Mouse (Mus musculus) lung, embryonic 14.5 days (tissue): ENCODE measurements around the gene Dcpp3. TPM values are rescaled to one million over a fixed set of nuclear protein-coding genes. Genes with fewer than 3 reads are reported as not detected.

Experiments
- ATAC-seq: fragments of 200-750 bp; cut with Nextera tagmentation; 2 replicates; pipeline ENCODE4 v1.8.0; 2017; ENCODE audit warnings: mild to moderate bottlenecking, moderate TSS enrichment, moderate library complexity; ENCODE audit not compliant: insufficient read depth
- DNase-seq: peaks from one replicate; pipeline ENCODE4 v3.0.0-alpha.2; 2015
- H3K27ac ChIP-seq: fragments of 300-500 bp; sonication (generic); 2 replicates; pipeline ENCODE4 v1.5.1; 2014; ENCODE audit warnings: low read depth, mild to moderate bottlenecking, moderate library complexity
- H3K27me3 ChIP-seq: fragments of 300-500 bp; sonication (generic); 2 replicates; pipeline ENCODE4 v1.6.1; 2014; ENCODE audit warnings: low read length, control low read depth; ENCODE audit not compliant: insufficient read depth
- H3K36me3 ChIP-seq: fragments of 300-500 bp; sonication (generic); 2 replicates; pipeline ENCODE4 v1.6.1; 2014; ENCODE audit warnings: control low read depth; ENCODE audit not compliant: insufficient read depth
- H3K4me1 ChIP-seq: fragments of 300-500 bp; sonication (generic); 2 replicates; pipeline ENCODE4 v1.6.1; 2014; ENCODE audit warnings: antibody characterized with exemption, control low read depth; ENCODE audit not compliant: insufficient read depth
- H3K4me2 ChIP-seq: fragments of 300-500 bp; sonication (generic); 2 replicates; pipeline ENCODE4 v1.6.1; 2014; ENCODE audit warnings: mild to moderate bottlenecking
- H3K4me3 ChIP-seq: fragments of 300-500 bp; sonication (generic); 2 replicates; pipeline ENCODE4 v1.5.1; 2014; ENCODE audit warnings: low read depth, low read length
- H3K9ac ChIP-seq: fragments of 300-500 bp; sonication (generic); 2 replicates; pipeline ENCODE4 v1.6.1; 2014
- H3K9me3 ChIP-seq: fragments of 300-500 bp; sonication (generic); 2 replicates; pipeline ENCODE4 v1.6.1; 2016; ENCODE audit warnings: low read depth, low read length, control low read depth
- CTCF ChIP-seq: IDR thresholded peaks from 2 replicates; pipeline ENCODE4 v1.5.1; 2016; ENCODE audit warnings: antibody characterized with exemption, low read depth
- whole genome bisulfite sequencing: fragments of 180-500 bp; shearing (Covaris S2); extraction: QIAGEN DNeasy Blood & Tissue Kit; methylation state at CpG from one replicate; pipeline ENCODE4 v1.1.7; 2014; 5-methylcytosine and 5-hydroxymethylcytosine counted together
- polyA plus RNA-seq: library from polyadenylated mRNA; unstranded; fragments of >200 nt; fragmentation: Nextera tagmentation; extraction: Ambion mirVana; gene quantifications from 2 replicates; pipeline ENCODE4 v1.2.1, GENCODE M21; 2014

Gene Dcpp3
- polyA plus RNA-seq, 1 experiment from 2014 or later, result 2.2 TPM

DNA sequence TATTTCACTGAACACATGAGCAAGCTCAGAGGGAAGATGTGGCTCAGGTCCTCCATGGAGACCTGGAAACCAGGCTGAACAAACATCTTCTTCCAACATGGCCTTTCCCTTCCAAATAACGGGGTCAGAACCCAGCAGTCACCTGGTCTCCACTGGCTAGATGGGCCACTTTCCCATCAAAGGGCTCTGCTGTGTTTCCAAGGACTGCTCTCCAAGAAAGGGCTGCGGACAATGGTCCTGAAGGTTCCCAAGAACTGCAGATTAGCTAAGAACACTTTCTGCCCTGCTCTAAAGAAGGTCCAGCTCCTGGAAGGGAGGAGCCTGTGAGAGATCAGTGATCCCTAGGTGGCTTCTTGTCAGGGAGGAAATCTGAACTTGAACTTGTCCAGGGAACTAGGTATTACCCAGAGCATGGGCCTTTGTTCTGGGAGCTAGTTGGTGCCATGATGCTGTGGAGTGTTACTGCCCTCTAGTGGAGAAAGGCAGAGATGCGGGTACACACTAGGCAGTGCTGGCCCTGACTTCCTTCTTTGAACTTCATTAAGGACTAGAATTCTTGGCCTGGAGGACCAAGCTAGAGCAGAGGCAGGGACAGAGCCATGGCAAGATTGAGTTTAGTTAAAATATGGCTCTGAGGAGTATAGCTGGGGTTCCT is 43.0 kb downstream of the Dcpp3 start:
- WGBS, result 33% methylated on average over 3 of the region's 3 CpGs
- TF ChIP-seq CTCF, result peak; percentile 100
- Histone ChIP-seq H3K9me3 (no peaks in the 10 kb centered on the region), H3K4me1 (no peaks in the 10 kb centered on the region), H3K27ac (no peak overlapping the region), H3K27me3 (no peaks in the 10 kb centered on the region), H3K4me2 (no peak overlapping the region), H3K36me3 (no peaks in the 10 kb centered on the region), H3K4me3 (no peak overlapping the region), H3K9ac (no peak overlapping the region)
- ATAC-seq (peak; percentile 95), DNase-seq (peak; percentile 93)

- WGBS, result 70% methylated on average over 4 of the region's 4 CpGs
- Histone ChIP-seq H3K27ac (no peak overlapping the region), H3K4me3 (no peak overlapping the region), H3K9me3 (no peaks in the 10 kb centered on the region), H3K4me1 (no peaks in the 10 kb centered on the region), H3K27me3 (no peaks in the 10 kb centered on the region), H3K9ac (no peak overlapping the region), H3K4me2 (no peak overlapping the region), H3K36me3 (no peaks in the 10 kb centered on the region)
- ATAC-seq (no peak), DNase-seq (no peak)
- no peak for TF ChIP-seq CTCF
These were observed 44.4 kb downstream of the Dcpp3 start for GRCm38 (mm10) chr17:23961573-23962122.

DNA sequence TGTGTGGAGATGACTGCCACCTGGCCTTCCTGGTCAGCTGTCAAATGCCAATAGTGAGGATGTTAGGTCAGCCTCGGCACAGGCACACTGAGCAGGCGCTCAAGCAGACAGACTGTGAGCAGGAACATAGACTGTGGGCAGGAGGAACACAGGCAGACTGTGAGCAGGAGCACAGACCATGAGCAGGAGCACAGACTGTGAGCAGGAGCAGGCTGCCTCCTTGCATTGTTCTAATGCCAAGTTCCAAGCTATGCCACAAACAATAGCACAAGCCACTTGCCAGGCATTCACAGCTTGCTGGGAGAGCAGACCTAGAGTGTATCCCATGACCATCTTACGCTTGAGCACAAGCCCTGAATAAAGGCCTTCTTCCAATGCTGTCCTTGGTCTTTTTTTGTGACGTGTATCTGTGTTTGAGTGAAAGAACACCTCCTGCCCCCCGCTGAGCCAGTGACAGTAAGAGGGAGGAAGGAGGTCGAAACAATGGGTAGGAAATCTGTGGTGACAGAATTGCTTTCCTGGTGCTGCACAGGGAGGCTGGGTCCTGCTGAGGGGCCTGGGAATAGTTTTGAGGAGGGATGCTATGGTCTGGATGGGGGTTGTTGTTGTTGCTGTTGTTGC is 48.7 kb downstream of the Dcpp3 start:
- H3K9me3 ChIP-seq, result no peaks in the 10 kb centered on the region
- H3K4me2 ChIP-seq, result no peak overlapping the region
- TF ChIP-seq CTCF, result no peak
- no peak overlapping the region for H3K27ac ChIP-seq
- H3K9ac ChIP-seq, result no peak overlapping the region
- no peak for ATAC-seq
- 34% methylated on average over 6 of the region's 6 CpGs for WGBS
- no peaks in the 10 kb centered on the region for H3K36me3 ChIP-seq
- H3K4me3 ChIP-seq, result no peak overlapping the region
- no peak for DNase-seq
- no peaks in the 10 kb centered on the region for H3K27me3 ChIP-seq
- H3K4me1 ChIP-seq, result no peaks in the 10 kb centered on the region

GRCm38 (mm10) chr17:23966658-23967401 is 49.6 kb downstream of the Dcpp3 start:
- WGBS, result 76% methylated on average over 10 of the region's 10 CpGs
- no peak for TF ChIP-seq CTCF
- Histone ChIP-seq H3K4me1 (no peaks in the 10 kb centered on the region), H3K9me3 (no peaks in the 10 kb centered on the region), H3K9ac (no peak overlapping the region), H3K4me3 (no peak overlapping the region), H3K36me3 (no peaks in the 10 kb centered on the region), H3K27me3 (no peaks in the 10 kb centered on the region), H3K27ac (no peak overlapping the region), H3K4me2 (no peak overlapping the region)
- ATAC-seq, result no peak
- no peak for DNase-seq

- H3K27ac ChIP-seq, result no peak overlapping the region
- H3K9ac ChIP-seq, result no peak overlapping the region
- no peaks in the 10 kb centered on the region for H3K27me3 ChIP-seq
- 50% methylated on average over 2 of the region's 2 CpGs for WGBS
- no peak for DNase-seq
- no peak overlapping the region for H3K4me3 ChIP-seq
- no peaks in the 10 kb centered on the region for H3K36me3 ChIP-seq
- H3K9me3 ChIP-seq, result no peaks in the 10 kb centered on the region
- no peak for ATAC-seq
- no peak overlapping the region for H3K4me2 ChIP-seq
- no peak for TF ChIP-seq CTCF
- no peaks in the 10 kb centered on the region for H3K4me1 ChIP-seq
These were observed 51.5 kb downstream of the Dcpp3 start for GRCm38 (mm10) chr17:23968780-23969179.

Other genes with a start within 250 kb of the Dcpp3 start
- 63.8 and 71.1 TPM in 2 replicates for gene Hcfc1r1, start 243.9 kb upstream of the Dcpp3 start, polyA plus RNA-seq
- 47.4 and 49.6 TPM in 2 replicates for gene Thoc6, start 243.6 kb upstream of the Dcpp3 start, polyA plus RNA-seq
- gene Tnfrsf12a, start 240.0 kb upstream of the Dcpp3 start, polyA plus RNA-seq, result 21.6 and 24.0 TPM in 2 replicates
- gene Cldn6, start 238.2 kb upstream of the Dcpp3 start, polyA plus RNA-seq, result 207 and 219 TPM in 2 replicates
- 5.1 and 6.2 TPM in 2 replicates for gene Cldn9, start 233.4 kb upstream of the Dcpp3 start, polyA plus RNA-seq
- gene 1520401A03Rik, start 194.7 kb upstream of the Dcpp3 start, polyA plus RNA-seq, result 0.17 TPM in 1 of 2 replicates, not detected in the other
- 68.4 and 79.0 TPM in 2 replicates for gene Pkmyt1, start 191.1 kb upstream of the Dcpp3 start, polyA plus RNA-seq
- gene Paqr4, start 176.6 kb upstream of the Dcpp3 start, polyA plus RNA-seq, result 35.8 TPM in 2 replicates
- gene Kremen2, start 171.6 kb upstream of the Dcpp3 start, polyA plus RNA-seq, result not detected in 2 replicates
- 64.9 and 73.4 TPM in 2 replicates for gene Flywch1, start 145.9 kb upstream of the Dcpp3 start, polyA plus RNA-seq
- 28.4 and 29.3 TPM in 2 replicates for gene Flywch2, start 131.4 kb upstream of the Dcpp3 start, polyA plus RNA-seq
- 429 and 491 TPM in 2 replicates for gene Srrm2, start 126.9 kb upstream of the Dcpp3 start, polyA plus RNA-seq
- gene Elob, start 88.3 kb upstream of the Dcpp3 start, polyA plus RNA-seq, result 1,057 and 1,075 TPM in 2 replicates
- gene Prss33, start 81.4 kb upstream of the Dcpp3 start, polyA plus RNA-seq, result not detected in 2 replicates
- not detected in 2 replicates for gene Prss32, start 73.6 kb upstream of the Dcpp3 start, polyA plus RNA-seq
- 1.0 and 1.4 TPM in 2 replicates for gene Prss41, start 73.3 kb upstream of the Dcpp3 start, polyA plus RNA-seq
- gene Prss21, start 49.4 kb upstream of the Dcpp3 start, polyA plus RNA-seq, result not detected in 2 replicates
- gene Dcpp1, start 36.6 kb upstream of the Dcpp3 start, polyA plus RNA-seq, result 1.0 TPM in 1 of 2 replicates, not detected in the other
- gene Dcpp2, start 36.6 kb upstream of the Dcpp3 start, polyA plus RNA-seq, result not detected in 2 replicates
- not detected in 2 replicates for gene Sbp, start 24.2 kb downstream of the Dcpp3 start, polyA plus RNA-seq
- not detected in 2 replicates for gene Sbpl, start 37.8 kb downstream of the Dcpp3 start, polyA plus RNA-seq
- gene Prss30, start 63.1 kb downstream of the Dcpp3 start, polyA plus RNA-seq, result 0.20 TPM in 1 of 2 replicates, not detected in the other
- gene Prss22, start 80.6 kb downstream of the Dcpp3 start, polyA plus RNA-seq, result 2.1 TPM in 2 replicates
- gene Prss27, start 120.7 kb downstream of the Dcpp3 start, polyA plus RNA-seq, result 0.20 and 0.24 TPM in 2 replicates
- gene Kctd5, start 156.0 kb downstream of the Dcpp3 start, polyA plus RNA-seq, result 64.4 and 69.6 TPM in 2 replicates
- gene Pdpk1, start 233.5 kb downstream of the Dcpp3 start, polyA plus RNA-seq, result 34.9 and 37.3 TPM in 2 replicates
- gene Amdhd2, start 246.3 kb downstream of the Dcpp3 start, polyA plus RNA-seq, result 23.6 and 33.3 TPM in 2 replicates